Mouse (Mus musculus): ENCODE measurements at regions not wholly inside any gene's neighbourhood (a gene's known extent, or its start where the extent isn't known, plus 50 kb on each side); places are given as distances from the start of the nearest gene placed in this dataset.

GRCm38 (mm10) chr11:6979656-6980055, 83.6 kb upstream of the Adcy1 start:
- Histone ChIP-seq H3K9ac (ENCODE audit: low read depth, low read length, severe bottlenecking) (no peak overlapping the region), H3K9me3 (ENCODE audit: control insufficient read depth, low read length) (no peaks in the 10 kb centered on the region), H3K36me3 (ENCODE audit: control insufficient read depth, insufficient read depth, low read length) (no peaks in the 10 kb centered on the region), H3K27ac (replicated peaks; ENCODE audit: low read depth, low read length) (no peak overlapping the region), H3K27me3 (ENCODE audit: control insufficient read depth, insufficient read depth, low read length) (no peaks in the 10 kb centered on the region), H3K4me1 (ENCODE audit: control insufficient read depth, insufficient read depth, low read length) (no peaks in the 10 kb centered on the region), H3K4me2 (replicated peaks; ENCODE audit: low read depth, low read length, severe bottlenecking) (no peak overlapping the region), H3K4me3 (replicated peaks; ENCODE audit: low read length) (no peak overlapping the region)
- WGBS, result 83% methylated on average over 3 of the region's 3 CpGs
- DNase-seq (ENCODE audit: low spot score), result no peak
- TF ChIP-seq POLR2A (IDR thresholded peaks at IDR 0.05; ENCODE audit: borderline replicate concordance, extremely low read depth, insufficient read depth, insufficient read length), result no peak
- ATAC-seq (ENCODE audit: low FRiP score, low read depth), result no peak

DNA sequence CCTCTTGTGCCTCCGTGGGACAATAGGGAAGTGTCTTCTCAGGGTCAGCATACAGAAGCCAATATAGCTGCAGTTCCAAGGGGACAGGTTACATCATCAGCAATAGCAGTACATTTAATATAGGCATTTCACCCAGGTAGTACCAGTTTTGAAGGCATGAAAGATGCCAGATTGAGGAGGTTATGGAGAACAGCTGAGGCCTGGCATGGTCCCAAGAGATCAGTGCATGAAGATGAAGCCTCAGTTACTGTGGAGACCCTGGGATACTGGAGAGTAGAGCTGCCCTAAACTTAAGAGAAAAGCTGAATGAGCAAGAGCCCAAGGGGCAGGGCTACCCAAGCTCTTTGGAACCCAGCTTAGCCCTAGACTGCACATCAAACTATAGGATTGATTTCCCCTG, 94.1 kb upstream of the Adcy1 start:
- Histone ChIP-seq H3K4me2 (replicated peaks; ENCODE audit: low read depth, low read length, severe bottlenecking) (no peak overlapping the region), H3K27me3 (ENCODE audit: control insufficient read depth, insufficient read depth, low read length) (no peaks in the 10 kb centered on the region), H3K36me3 (ENCODE audit: control insufficient read depth, insufficient read depth, low read length) (no peaks in the 10 kb centered on the region), H3K9me3 (ENCODE audit: control insufficient read depth, low read length) (no peaks in the 10 kb centered on the region), H3K4me1 (ENCODE audit: control insufficient read depth, insufficient read depth, low read length) (no peaks in the 10 kb centered on the region), H3K27ac (replicated peaks; ENCODE audit: low read depth, low read length) (no peak overlapping the region), H3K9ac (ENCODE audit: low read depth, low read length, severe bottlenecking) (no peak overlapping the region), H3K4me3 (replicated peaks; ENCODE audit: low read length) (no peak overlapping the region)
- 82% methylated on average over 1 of the region's 1 CpGs for WGBS
- TF ChIP-seq POLR2A (IDR thresholded peaks at IDR 0.05; ENCODE audit: borderline replicate concordance, extremely low read depth, insufficient read depth, insufficient read length), result no peak
- ATAC-seq (ENCODE audit: low FRiP score, low read depth) (no peak), DNase-seq (ENCODE audit: low spot score) (no peak)

DNA sequence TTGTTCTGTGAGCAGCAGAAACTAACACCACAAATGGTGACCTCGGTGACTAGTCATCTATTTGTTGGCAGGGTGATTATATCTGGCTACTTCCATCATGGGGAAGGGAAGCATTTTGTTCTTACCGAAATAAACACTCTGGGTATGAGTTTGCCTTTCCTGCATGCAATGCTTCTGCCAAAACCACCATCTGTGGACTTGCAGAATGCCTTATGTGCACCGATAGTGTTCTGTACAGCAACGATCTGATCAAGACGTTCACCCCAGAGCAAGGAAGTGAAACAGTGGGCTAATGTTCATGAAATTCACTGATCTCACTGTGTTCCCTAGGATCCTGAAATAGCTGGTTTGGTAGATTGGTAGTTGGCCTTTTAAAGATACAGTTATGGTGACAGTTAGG, 96.3 kb upstream of the Adcy1 start:
- H3K4me3 ChIP-seq (replicated peaks; ENCODE audit: low read length), result no peak overlapping the region
- DNase-seq (ENCODE audit: low spot score) (no peak), ATAC-seq (ENCODE audit: low FRiP score, low read depth) (no peak)
- no peak for TF ChIP-seq POLR2A (IDR thresholded peaks at IDR 0.05; ENCODE audit: borderline replicate concordance, extremely low read depth, insufficient read depth, insufficient read length)
- H3K9ac ChIP-seq (ENCODE audit: low read depth, low read length, severe bottlenecking), result no peak overlapping the region
- H3K27me3 ChIP-seq (ENCODE audit: control insufficient read depth, insufficient read depth, low read length), result no peaks in the 10 kb centered on the region
- H3K4me2 ChIP-seq (replicated peaks; ENCODE audit: low read depth, low read length, severe bottlenecking), result no peak overlapping the region
- WGBS, result 89% methylated on average over 5 of the region's 5 CpGs
- no peaks in the 10 kb centered on the region for H3K9me3 ChIP-seq (ENCODE audit: control insufficient read depth, low read length)
- no peaks in the 10 kb centered on the region for H3K36me3 ChIP-seq (ENCODE audit: control insufficient read depth, insufficient read depth, low read length)
- H3K27ac ChIP-seq (replicated peaks; ENCODE audit: low read depth, low read length), result no peak overlapping the region
- no peaks in the 10 kb centered on the region for H3K4me1 ChIP-seq (ENCODE audit: control insufficient read depth, insufficient read depth, low read length)

DNA sequence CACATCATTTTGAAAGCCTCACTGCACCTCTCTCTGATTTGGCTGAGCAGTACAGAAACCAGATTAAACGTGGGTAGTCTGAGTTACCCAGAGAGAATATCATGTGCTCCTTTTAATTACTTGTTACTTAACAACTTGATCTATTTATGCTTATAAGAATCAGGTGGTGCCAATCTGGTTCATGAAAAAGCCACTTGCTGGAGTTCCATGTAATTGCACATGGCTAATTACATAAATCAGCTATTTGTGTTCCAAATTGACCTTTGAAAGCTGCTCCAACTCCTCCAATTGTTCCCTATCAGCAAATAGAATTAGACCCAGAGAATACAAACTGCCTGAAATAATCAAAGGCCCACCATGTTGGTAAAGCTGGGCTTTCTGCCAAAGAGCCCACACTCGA, 98.8 kb upstream of the Adcy1 start:
- Histone ChIP-seq H3K9me3 (ENCODE audit: control insufficient read depth, low read length) (no peaks in the 10 kb centered on the region), H3K36me3 (ENCODE audit: control insufficient read depth, insufficient read depth, low read length) (no peaks in the 10 kb centered on the region), H3K27ac (replicated peaks; ENCODE audit: low read depth, low read length) (no peak overlapping the region), H3K27me3 (ENCODE audit: control insufficient read depth, insufficient read depth, low read length) (no peaks in the 10 kb centered on the region), H3K4me3 (replicated peaks; ENCODE audit: low read length) (no peak overlapping the region), H3K9ac (ENCODE audit: low read depth, low read length, severe bottlenecking) (no peak overlapping the region), H3K4me2 (replicated peaks; ENCODE audit: low read depth, low read length, severe bottlenecking) (no peak overlapping the region), H3K4me1 (ENCODE audit: control insufficient read depth, insufficient read depth, low read length) (no peaks in the 10 kb centered on the region)
- ATAC-seq (ENCODE audit: low FRiP score, low read depth) (no peak), DNase-seq (ENCODE audit: low spot score) (no peak)
- WGBS, result 43% methylated on average over 2 of the region's 2 CpGs
- TF ChIP-seq POLR2A (IDR thresholded peaks at IDR 0.05; ENCODE audit: borderline replicate concordance, extremely low read depth, insufficient read depth, insufficient read length), result no peak

- Histone ChIP-seq H3K36me3 (ENCODE audit: control insufficient read depth, insufficient read depth, low read length) (no peaks in the 10 kb centered on the region), H3K4me1 (ENCODE audit: control insufficient read depth, insufficient read depth, low read length) (no peaks in the 10 kb centered on the region), H3K27me3 (ENCODE audit: control insufficient read depth, insufficient read depth, low read length) (no peaks in the 10 kb centered on the region), H3K9ac (ENCODE audit: low read depth, low read length, severe bottlenecking) (no peak overlapping the region), H3K9me3 (ENCODE audit: control insufficient read depth, low read length) (no peaks in the 10 kb centered on the region), H3K27ac (replicated peaks; ENCODE audit: low read depth, low read length) (no peak overlapping the region), H3K4me3 (replicated peaks; ENCODE audit: low read length) (no peak overlapping the region), H3K4me2 (replicated peaks; ENCODE audit: low read depth, low read length, severe bottlenecking) (no peak overlapping the region)
- DNase-seq (ENCODE audit: low spot score) (no peak), ATAC-seq (ENCODE audit: low FRiP score, low read depth) (no peak)
- WGBS, result 82% methylated on average over 3 of the region's 3 CpGs
- no peak for TF ChIP-seq POLR2A (IDR thresholded peaks at IDR 0.05; ENCODE audit: borderline replicate concordance, extremely low read depth, insufficient read depth, insufficient read length)
These were observed 99.7 kb upstream of the Adcy1 start for GRCm38 (mm10) chr11:6963600-6963999.
